Mouse (Mus musculus) heart, embryonic 12.5 days (tissue): ENCODE data around the gene Syngr2. TPM values are rescaled to one million over a fixed set of nuclear protein-coding genes. Genes with fewer than 3 reads are reported as not detected.
"Not testable (repeated sequence)": the region's sequence is repeated elsewhere in the genome, so short reads cannot be mapped to it uniquely, and the experiment has no call there.

Experiments
- ATAC-seq: fragments of 200-750 bp; cut with Nextera tagmentation; 2 replicates; pipeline ENCODE4 v1.8.0; 2017; ENCODE audit warnings: moderate TSS enrichment, moderate library complexity; ENCODE audit not compliant: insufficient number of reproducible peaks, low FRiP score
- H3K27ac ChIP-seq: fragments of 300-500 bp; sonication (generic); 2 replicates; pipeline ENCODE4 v1.5.1; 2016; ENCODE audit warnings: mild to moderate bottlenecking, moderate library complexity; ENCODE audit not compliant: poor library complexity, severe bottlenecking
- H3K27me3 ChIP-seq: fragments of 300-500 bp; sonication (generic); replicated peaks from 2 replicates; pipeline ENCODE4 v1.6.1; 2016; ENCODE audit warnings: mild to moderate bottlenecking, moderate library complexity
- H3K36me3 ChIP-seq: fragments of 300-500 bp; sonication (generic); 2 replicates; pipeline ENCODE4 v1.6.1; 2016; ENCODE audit warnings: mild to moderate bottlenecking, moderate library complexity
- H3K4me1 ChIP-seq: fragments of 300-500 bp; sonication (generic); replicated peaks from 2 replicates; pipeline ENCODE4 v1.6.1; 2016; ENCODE audit warnings: mild to moderate bottlenecking
- H3K4me2 ChIP-seq: fragments of 300-500 bp; sonication (generic); 2 replicates; pipeline ENCODE4 v1.6.1; 2016; ENCODE audit warnings: mild to moderate bottlenecking, moderate library complexity
- H3K4me3 ChIP-seq: fragments of 300-500 bp; sonication (generic); 2 replicates; pipeline ENCODE4 v1.5.1; 2016; ENCODE audit warnings: mild to moderate bottlenecking
- H3K9ac ChIP-seq: fragments of 300-500 bp; sonication (generic); 2 replicates; pipeline ENCODE4 v1.6.1; 2016; ENCODE audit warnings: mild to moderate bottlenecking, moderate library complexity
- H3K9me3 ChIP-seq: fragments of 300-500 bp; sonication (generic); replicated peaks from 2 replicates; pipeline ENCODE4 v1.6.1; 2016; ENCODE audit warnings: mild to moderate bottlenecking, moderate library complexity
- WGBS: fragments of 180-500 bp; shearing (Covaris S2); methylation state at CpG from one replicate; pipeline ENCODE4 v1.1.7; 2016; 5-methylcytosine and 5-hydroxymethylcytosine counted together
- polyA plus RNA-seq: library from polyadenylated mRNA; unstranded; fragments of >200 nt; fragmentation: Nextera tagmentation; extraction: Ambion mirVana; gene quantifications from 2 replicates; pipeline ENCODE4 v1.2.1, GENCODE M21; 2016

The Syngr2 gene
- polyA plus RNA-seq, 1 experiment from 2014 or later: 68.9 TPM

- not testable (repeated sequence) for H3K4me3 ChIP-seq, H3K4me2 ChIP-seq, H3K36me3 ChIP-seq, ATAC-seq, H3K27ac ChIP-seq, H3K9me3 ChIP-seq, H3K9ac ChIP-seq, H3K27me3 ChIP-seq
- H3K4me1 ChIP-seq: peaks cover 44% of the 10 kb centered on the region
- WGBS: 83% methylated on average over 6 of the region's 6 CpGs
These were observed 24.0 kb downstream of the Syngr2 start for GRCm38 (mm10) chr11:117833509-117833908.

GRCm38 (mm10) chr11:117834086-117834485, 24.6 kb downstream of the Syngr2 start:
- no peaks in the 10 kb centered on the region for H3K27me3 ChIP-seq
- peaks cover 4% of the 10 kb centered on the region; the same call in 1 of the 2 replicates for H3K36me3 ChIP-seq
- WGBS: 85% methylated on average over 8 of the region's 8 CpGs
- no peak overlapping the region for H3K4me2 ChIP-seq
- no peak overlapping the region for H3K4me3 ChIP-seq
- H3K9ac ChIP-seq: no peak overlapping the region
- H3K9me3 ChIP-seq: no peaks in the 10 kb centered on the region
- H3K4me1 ChIP-seq: peaks cover 44% of the 10 kb centered on the region
- H3K27ac ChIP-seq: no peak overlapping the region
- ATAC-seq: no peak

DNA sequence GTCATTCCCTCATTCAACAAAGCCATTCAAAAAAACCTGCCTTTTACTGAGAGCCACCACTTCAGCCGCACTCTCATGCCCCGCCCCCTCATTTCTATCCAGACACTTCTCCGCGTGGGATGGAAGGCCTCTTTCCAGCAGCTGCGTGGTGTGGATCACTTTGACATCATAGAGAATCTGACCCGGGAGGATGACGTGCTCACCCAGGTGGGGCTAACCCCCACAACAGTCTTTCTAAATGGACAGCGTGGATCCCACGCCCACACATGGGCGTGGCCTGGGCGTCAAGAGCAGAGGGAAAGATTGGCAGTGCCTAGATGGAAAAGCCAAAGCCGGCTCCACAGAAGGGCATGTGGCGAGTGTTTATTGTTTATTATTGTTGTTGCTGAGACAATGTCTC, 26.8 kb downstream of the Syngr2 start:
- H3K4me3 ChIP-seq: peak overlapping the region; percentile 15; the same call in 1 of the 2 replicates
- peaks cover 37% of the 10 kb centered on the region for H3K4me1 ChIP-seq
- peaks cover 4% of the 10 kb centered on the region; the same call in 1 of the 2 replicates for H3K36me3 ChIP-seq
- H3K4me2 ChIP-seq: peak overlapping the region; percentile 51
- no peaks in the 10 kb centered on the region for H3K9me3 ChIP-seq
- no peak overlapping the region for H3K27ac ChIP-seq
- H3K27me3 ChIP-seq: no peaks in the 10 kb centered on the region
- peak; percentile 17; the same call in 1 of the 2 replicates for ATAC-seq
- no peak overlapping the region for H3K9ac ChIP-seq
- 23% methylated on average over 13 of the region's 13 CpGs for WGBS

GRCm38 (mm10) chr11:117838572-117838971, 29.1 kb downstream of the Syngr2 start:
- no peak overlapping the region for H3K4me3 ChIP-seq
- no peaks in the 10 kb centered on the region for H3K27me3 ChIP-seq
- no peak overlapping the region for H3K4me2 ChIP-seq
- peaks cover 29% of the 10 kb centered on the region for H3K4me1 ChIP-seq
- ATAC-seq: peak; percentile 77
- H3K36me3 ChIP-seq: no peaks in the 10 kb centered on the region
- WGBS: 53% methylated on average over 2 of the region's 2 CpGs
- H3K9me3 ChIP-seq: no peaks in the 10 kb centered on the region
- H3K27ac ChIP-seq: no peak overlapping the region; the same call in none of the 2 replicates
- H3K9ac ChIP-seq: no peak overlapping the region

GRCm38 (mm10) chr11:117839021-117839420, 29.6 kb downstream of the Syngr2 start:
- 79% methylated on average over 1 of the region's 1 CpGs for WGBS
- no peak overlapping the region; the same call in 1 of the 2 replicates for H3K27ac ChIP-seq
- no peak for ATAC-seq

DNA sequence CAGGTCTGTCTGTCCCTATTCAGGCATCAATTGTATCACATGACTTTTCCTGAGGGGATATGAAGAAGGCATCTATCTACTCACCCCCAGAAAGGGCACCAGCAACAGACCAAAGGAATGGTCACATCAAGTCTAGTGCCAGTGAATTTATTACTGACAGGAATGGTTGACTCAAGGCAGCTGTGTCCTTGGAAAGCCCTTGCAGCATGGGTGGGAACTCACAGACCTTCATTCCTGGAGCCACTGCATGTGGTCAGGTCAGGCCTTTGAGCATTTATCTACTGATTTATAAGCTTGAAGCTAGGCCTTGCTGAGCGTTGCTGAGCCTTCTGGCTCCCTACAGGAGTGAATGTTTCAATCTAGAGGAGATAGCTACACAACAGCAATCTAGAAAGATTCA, 31.4 kb downstream of the Syngr2 start:
- Histone ChIP-seq H3K4me1 (peaks cover 29% of the 10 kb centered on the region), H3K9me3 (no peaks in the 10 kb centered on the region), H3K4me3 (no peak overlapping the region), H3K9ac (no peak overlapping the region), H3K27me3 (no peaks in the 10 kb centered on the region), H3K4me2 (no peak overlapping the region), H3K27ac (no peak overlapping the region), H3K36me3 (no peaks in the 10 kb centered on the region)
- no peak for ATAC-seq
- 46% methylated on average over 1 of the region's 1 CpGs for WGBS

More at GRCm38 (mm10) chr11:117839021-117839420, 29.6 kb downstream of the Syngr2 start:
- Histone ChIP-seq H3K9ac (no peak overlapping the region), H3K4me3 (no peak overlapping the region), H3K4me1 (peaks cover 29% of the 10 kb centered on the region), H3K4me2 (no peak overlapping the region), H3K9me3 (no peaks in the 10 kb centered on the region), H3K27me3 (no peaks in the 10 kb centered on the region), H3K36me3 (no peaks in the 10 kb centered on the region)

DNA sequence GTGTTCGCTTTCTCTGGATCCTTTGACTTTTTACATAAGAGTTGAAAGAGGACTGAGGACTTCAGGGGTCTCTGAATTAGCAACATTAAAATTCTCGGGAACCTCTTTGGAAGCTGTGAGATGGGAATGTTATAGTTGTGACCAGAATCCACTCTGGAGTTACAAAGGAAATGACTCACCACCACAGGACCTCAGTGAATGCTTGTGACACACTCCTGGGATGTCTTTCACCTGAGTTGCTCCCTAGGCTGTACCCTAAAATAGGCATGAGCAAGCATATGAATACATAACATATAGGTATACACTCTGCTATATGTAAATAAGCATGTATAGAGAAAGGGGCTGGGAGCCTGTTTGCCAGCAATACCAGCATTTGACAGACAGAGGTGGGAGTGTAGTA, 34.0 kb downstream of the Syngr2 start:
- H3K36me3 ChIP-seq: no peaks in the 10 kb centered on the region
- 73% methylated on average over 2 of the region's 2 CpGs for WGBS
- no peak overlapping the region for H3K4me3 ChIP-seq
- H3K27me3 ChIP-seq: no peaks in the 10 kb centered on the region
- H3K4me1 ChIP-seq: peaks cover 29% of the 10 kb centered on the region
- no peak overlapping the region for H3K9ac ChIP-seq
- ATAC-seq: no peak
- H3K27ac ChIP-seq: no peak overlapping the region
- H3K9me3 ChIP-seq: no peaks in the 10 kb centered on the region
- H3K4me2 ChIP-seq: no peak overlapping the region

DNA sequence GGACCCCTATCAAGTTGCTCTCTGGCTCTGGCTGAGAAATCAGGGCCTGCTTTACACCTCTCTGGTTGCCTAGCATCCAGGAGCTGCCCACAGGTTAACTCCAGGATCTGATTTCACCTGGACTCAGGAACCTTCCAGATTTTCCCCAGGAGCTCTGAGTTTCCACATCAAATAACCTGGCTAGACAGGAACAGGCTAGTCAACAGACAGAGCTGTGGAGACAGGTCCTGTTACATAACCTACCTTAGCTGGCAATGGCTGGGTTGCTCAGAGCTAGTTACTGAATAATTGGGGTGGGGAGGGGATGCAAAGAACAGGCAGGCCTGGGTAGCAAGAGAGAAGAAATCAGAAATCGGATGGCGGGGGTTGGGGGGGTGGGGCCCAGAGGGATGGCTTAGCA, 35.5 kb downstream of the Syngr2 start:
- no peaks in the 10 kb centered on the region for H3K9me3 ChIP-seq
- H3K27ac ChIP-seq: no peak overlapping the region
- no peaks in the 10 kb centered on the region for H3K36me3 ChIP-seq
- 83% methylated on average over 2 of the region's 2 CpGs for WGBS
- no peak overlapping the region for H3K4me2 ChIP-seq
- H3K4me1 ChIP-seq: peaks cover 27% of the 10 kb centered on the region
- H3K9ac ChIP-seq: no peak overlapping the region
- no peak overlapping the region for H3K4me3 ChIP-seq
- ATAC-seq: no peak
- no peaks in the 10 kb centered on the region for H3K27me3 ChIP-seq

DNA sequence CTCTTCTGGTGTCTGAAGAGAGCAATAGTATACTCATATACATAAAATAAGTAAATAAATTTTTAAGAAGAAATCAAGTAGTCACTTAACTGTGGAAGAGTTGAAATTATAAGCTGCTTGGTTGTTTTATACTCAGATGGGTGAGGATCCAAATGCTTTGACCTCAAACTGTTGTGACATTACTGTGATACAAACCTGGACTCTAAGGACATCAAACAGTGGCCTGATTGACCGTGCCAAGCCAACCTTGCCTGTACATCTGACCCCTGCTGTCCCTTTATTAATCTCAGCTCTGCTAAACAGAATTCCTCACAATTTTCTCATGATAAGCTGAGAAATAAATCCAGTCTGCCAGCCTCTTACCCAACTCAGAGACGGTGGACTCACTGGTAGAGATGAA, 36.2 kb downstream of the Syngr2 start:
- 76% methylated on average over 2 of the region's 2 CpGs for WGBS
- Histone ChIP-seq H3K27me3 (no peaks in the 10 kb centered on the region), H3K9me3 (no peaks in the 10 kb centered on the region), H3K36me3 (no peaks in the 10 kb centered on the region), H3K4me3 (no peak overlapping the region), H3K9ac (no peak overlapping the region), H3K4me2 (no peak overlapping the region), H3K27ac (no peak overlapping the region), H3K4me1 (peaks cover 28% of the 10 kb centered on the region)
- no peak for ATAC-seq

- no peaks in the 10 kb centered on the region for H3K9me3 ChIP-seq
- H3K36me3 ChIP-seq: peaks cover 5% of the 10 kb centered on the region
- no peaks in the 10 kb centered on the region for H3K27me3 ChIP-seq
- no peak overlapping the region for H3K27ac ChIP-seq
- no peak overlapping the region for H3K4me3 ChIP-seq
- no peak overlapping the region for H3K4me2 ChIP-seq
- 62% methylated on average over 5 of the region's 5 CpGs for WGBS
- peaks cover 27% of the 10 kb centered on the region for H3K4me1 ChIP-seq
- no peak for ATAC-seq
- no peak overlapping the region for H3K9ac ChIP-seq
These were observed 37.2 kb downstream of the Syngr2 start for GRCm38 (mm10) chr11:117846640-117847039.

DNA sequence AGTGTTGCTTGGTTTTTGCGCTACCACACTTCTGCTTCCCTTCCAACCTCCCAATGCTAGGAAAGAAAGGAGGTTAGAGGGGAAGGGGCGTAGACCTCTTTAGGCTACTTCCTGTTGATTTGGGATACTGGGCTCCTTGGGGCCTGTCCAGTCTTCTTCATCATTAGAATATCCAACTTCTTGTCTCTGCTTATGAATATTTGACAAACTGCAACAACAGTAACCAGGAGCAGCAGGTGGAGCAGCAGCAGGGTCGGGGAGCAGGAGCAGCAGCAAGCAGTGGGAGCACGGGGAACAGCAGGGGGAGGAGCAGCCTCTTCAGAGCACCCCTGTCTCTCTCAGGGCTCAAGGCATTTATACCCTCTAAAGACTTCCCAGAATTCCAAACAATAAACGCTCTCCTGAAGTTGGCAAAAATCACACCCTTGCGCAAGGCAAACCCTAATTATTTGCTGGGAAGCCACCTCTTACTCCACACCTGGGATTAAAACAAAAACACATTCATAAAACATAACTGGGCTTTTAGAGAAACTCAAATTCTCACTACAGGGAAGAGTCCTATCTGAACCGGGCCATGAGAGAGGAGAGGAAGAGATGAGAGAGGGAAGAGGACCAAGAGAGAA, 38.2 kb downstream of the Syngr2 start:
- Histone ChIP-seq H3K9me3 (no peaks in the 10 kb centered on the region), H3K4me3 (peak overlapping the region; percentile 74; the same call in 1 of the 2 replicates), H3K27me3 (no peaks in the 10 kb centered on the region), H3K36me3 (peaks cover 15% of the 10 kb centered on the region), H3K4me2 (peak overlapping the region; percentile 86), H3K27ac (peak overlapping the region; percentile 97), H3K9ac (peak overlapping the region; percentile 85), H3K4me1 (peaks cover 27% of the 10 kb centered on the region)
- ATAC-seq: no peak
- WGBS: 74% methylated on average over 7 of the region's 7 CpGs
